Mouse (Mus musculus) intestine, embryonic 14.5 days (tissue): Measurements from ENCODE around the gene Olfr1089. TPM values are rescaled to one million over a fixed set of nuclear protein-coding genes. Genes with fewer than 3 reads are reported as not detected.

Experiments used
- ATAC-seq: fragments of 200-750 bp; cut with Nextera tagmentation; replicated peaks from 2 replicates; pipeline ENCODE4 v1.8.0; 2017; ENCODE audit warnings: low read depth, moderate number of reproducible peaks, moderate TSS enrichment, moderate library complexity; ENCODE audit not compliant: low FRiP score, low TSS enrichment
- DNase-seq: peaks from one replicate; pipeline ENCODE4 v3.0.0-alpha.2; 2018; ENCODE audit warnings: low spot score
- H3K27ac ChIP-seq: fragments of 300-500 bp; sonication (generic); 2 replicates; pipeline ENCODE4 v1.5.1; 2014; ENCODE audit warnings: low read depth, mild to moderate bottlenecking, control low read depth
- H3K27me3 ChIP-seq: fragments of 300-500 bp; sonication (generic); replicated peaks from 2 replicates; pipeline ENCODE4 v1.6.1; 2014; ENCODE audit warnings: low read length, control low read depth; ENCODE audit not compliant: control insufficient read depth, insufficient read depth
- H3K36me3 ChIP-seq: fragments of 300-500 bp; sonication (generic); 2 replicates; pipeline ENCODE4 v1.6.1; 2014; ENCODE audit warnings: low read length, control low read depth; ENCODE audit not compliant: control insufficient read depth, insufficient read depth
- H3K4me1 ChIP-seq: fragments of 300-500 bp; sonication (generic); replicated peaks from 2 replicates; pipeline ENCODE4 v1.6.1; 2014; ENCODE audit warnings: low read length, control low read depth, mixed read lengths; ENCODE audit not compliant: control insufficient read depth, insufficient read depth
- H3K4me2 ChIP-seq: fragments of 300-500 bp; sonication (generic); 2 replicates; pipeline ENCODE4 v1.6.1; 2014; ENCODE audit warnings: low read length
- H3K4me3 ChIP-seq: fragments of 300-500 bp; sonication (generic); 2 replicates; pipeline ENCODE4 v1.5.1; 2014; ENCODE audit warnings: low read depth, low read length, control low read depth, mixed read lengths
- H3K9ac ChIP-seq: fragments of 300-500 bp; sonication (generic); 2 replicates; pipeline ENCODE4 v1.6.1; 2014; ENCODE audit warnings: mild to moderate bottlenecking, low read length
- H3K9me3 ChIP-seq: fragments of 300-500 bp; sonication (generic); 2 replicates; pipeline ENCODE4 v1.6.1; 2016; ENCODE audit warnings: low read length, control low read depth; ENCODE audit not compliant: control insufficient read depth
- WGBS: fragments of 180-500 bp; shearing (Covaris S2); extraction: QIAGEN DNeasy Blood & Tissue Kit; methylation state at CpG from one replicate; pipeline ENCODE4 v1.1.7; 2014; 5-methylcytosine and 5-hydroxymethylcytosine counted together
- polyA plus RNA-seq: library from polyadenylated mRNA; unstranded; fragments of >200 nt; fragmentation: Nextera tagmentation; extraction: Ambion mirVana; gene quantifications from 2 replicates; pipeline ENCODE4 v1.2.1, GENCODE M21; 2014

Gene Olfr1089
- not detected in 2 replicates for polyA plus RNA-seq

GRCm38 (mm10) chr2:86733601-86734000 lies at the start of gene Olfr1089:
Olfr1089 (minus strand) TSS chr2:86733701.
- H3K27me3 ChIP-seq = no peaks in the 10 kb centered on the region
- H3K4me1 ChIP-seq = no peaks in the 10 kb centered on the region
- no peaks in the 10 kb centered on the region for H3K36me3 ChIP-seq
- H3K9ac ChIP-seq = no peak within 1 kb of the TSS
- ATAC-seq (no peak), DNase-seq (no peak)
- H3K9me3 ChIP-seq = no peaks in the 10 kb centered on the region
- no peak within 1 kb of the TSS for H3K27ac ChIP-seq
- no peak within 1 kb of the TSS for H3K4me2 ChIP-seq
- no peak within 1 kb of the TSS for H3K4me3 ChIP-seq

- no peak within 1 kb of the TSS for H3K9ac ChIP-seq
- no peaks in the 10 kb centered on the region for H3K4me1 ChIP-seq
- H3K4me3 ChIP-seq = no peak within 1 kb of the TSS
- H3K4me2 ChIP-seq = no peak within 1 kb of the TSS
- H3K9me3 ChIP-seq = no peaks in the 10 kb centered on the region
- no peaks in the 10 kb centered on the region for H3K36me3 ChIP-seq
- H3K27me3 ChIP-seq = no peaks in the 10 kb centered on the region
- DNase-seq = no peak
- no peak within 1 kb of the TSS for H3K27ac ChIP-seq
- 71% methylated on average over 2 of the region's 2 CpGs for WGBS
- no peak for ATAC-seq
These were observed 48.7 kb upstream of the Olfr1089 start, which contains the start of gene Olfr1093 for GRCm38 (mm10) chr2:86782179-86782578. Olfr1093 (plus strand) TSS chr2:86782479.

- no peaks in the 10 kb centered on the region for H3K27me3 ChIP-seq
- H3K36me3 ChIP-seq = no peaks in the 10 kb centered on the region
- 93% methylated on average over 6 of the region's 6 CpGs for WGBS
- DNase-seq (no peak), ATAC-seq (no peak)
- H3K9me3 ChIP-seq = no peaks in the 10 kb centered on the region
- H3K9ac ChIP-seq = no peak overlapping the region
- no peak overlapping the region for H3K4me2 ChIP-seq
- H3K4me1 ChIP-seq = no peaks in the 10 kb centered on the region
- H3K27ac ChIP-seq = no peak overlapping the region
- no peak overlapping the region for H3K4me3 ChIP-seq
These were observed 27.5 kb upstream of the Olfr1089 start for GRCm38 (mm10) chr2:86761050-86761449.

GRCm38 (mm10) chr2:86758893-86759292 lies 25.4 kb upstream of the Olfr1089 start, which contains the start of gene Olfr1090:
Olfr1090 (minus strand) TSS chr2:86758993.
- no peaks in the 10 kb centered on the region for H3K9me3 ChIP-seq
- no peak within 1 kb of the TSS for H3K4me3 ChIP-seq
- no peaks in the 10 kb centered on the region for H3K36me3 ChIP-seq
- H3K4me2 ChIP-seq = no peak within 1 kb of the TSS
- no peaks in the 10 kb centered on the region for H3K27me3 ChIP-seq
- no peak within 1 kb of the TSS for H3K27ac ChIP-seq
- DNase-seq (no peak), ATAC-seq (no peak)
- H3K4me1 ChIP-seq = no peaks in the 10 kb centered on the region
- H3K9ac ChIP-seq = no peak within 1 kb of the TSS
- WGBS = 92% methylated on average over 1 of the region's 1 CpGs

- Histone ChIP-seq H3K9me3 (no peaks in the 10 kb centered on the region), H3K4me2 (no peak within 1 kb of the TSS), H3K27ac (no peak within 1 kb of the TSS), H3K4me3 (no peak within 1 kb of the TSS), H3K36me3 (no peaks in the 10 kb centered on the region), H3K27me3 (no peaks in the 10 kb centered on the region), H3K4me1 (no peaks in the 10 kb centered on the region), H3K9ac (no peak within 1 kb of the TSS)
- DNase-seq (no peak), ATAC-seq (no peak)
These were observed 35.2 kb downstream of the Olfr1089 start, which contains the start of gene Olfr1087 for GRCm38 (mm10) chr2:86698295-86698694. Olfr1087 (minus strand) TSS chr2:86698395.

Other genes with a start within 250 kb of the Olfr1089 start
- gene Olfr228, start 246.3 kb downstream of the Olfr1089 start, polyA plus RNA-seq = not detected in 2 replicates
- not detected in 2 replicates for gene Olfr1076, start 225.2 kb downstream of the Olfr1089 start, polyA plus RNA-seq
- not detected in 2 replicates for gene Olfr1079, start 191.2 kb downstream of the Olfr1089 start, polyA plus RNA-seq
- gene Olfr1080, start 175.5 kb downstream of the Olfr1089 start, polyA plus RNA-seq = not detected in 2 replicates
- gene Olfr1082, start 134.7 kb downstream of the Olfr1089 start, polyA plus RNA-seq = not detected in 2 replicates
- gene Olfr1084, start 94.0 kb downstream of the Olfr1089 start, polyA plus RNA-seq = not detected in 2 replicates
- not detected in 2 replicates for gene Olfr1085, start 71.7 kb downstream of the Olfr1089 start, polyA plus RNA-seq
- gene Olfr1086, start 53.6 kb downstream of the Olfr1089 start, polyA plus RNA-seq = not detected in 2 replicates
- not detected in 2 replicates for gene Olfr1087, start 35.3 kb downstream of the Olfr1089 start, polyA plus RNA-seq
- gene Olfr1090, start 25.3 kb upstream of the Olfr1089 start, polyA plus RNA-seq = not detected in 2 replicates
- gene Olfr1093, start 48.8 kb upstream of the Olfr1089 start, polyA plus RNA-seq = not detected in 2 replicates
- not detected in 2 replicates for gene Olfr141, start 76.3 kb upstream of the Olfr1089 start, polyA plus RNA-seq
- gene Olfr1094, start 91.0 kb upstream of the Olfr1089 start, polyA plus RNA-seq = not detected in 2 replicates
- not detected in 2 replicates for gene Olfr1095, start 118.0 kb upstream of the Olfr1089 start, polyA plus RNA-seq
- not detected in 2 replicates for gene Gm13723, start 141.1 kb upstream of the Olfr1089 start, polyA plus RNA-seq
- gene Olfr1097, start 158.5 kb upstream of the Olfr1089 start, polyA plus RNA-seq = not detected in 2 replicates
- not detected in 2 replicates for gene Olfr1098, start 190.8 kb upstream of the Olfr1089 start, polyA plus RNA-seq
- not detected in 2 replicates for gene Olfr1099, start 227.0 kb upstream of the Olfr1089 start, polyA plus RNA-seq
- not detected in 2 replicates for gene Olfr1100, start 246.3 kb upstream of the Olfr1089 start, polyA plus RNA-seq